Mouse (Mus musculus) liver, embryonic 14.5 days (tissue): ENCODE data around the gene Timp2. TPM values are rescaled to one million over a fixed set of nuclear protein-coding genes. Genes with fewer than 3 reads are reported as not detected.

Experiments used
- ATAC-seq: fragments of 200-750 bp; cut with Nextera tagmentation; 2 replicates; pipeline ENCODE4 v1.8.0; 2017; ENCODE audit warnings: moderate number of reproducible peaks, mild to moderate bottlenecking, moderate library complexity; ENCODE audit not compliant: insufficient read depth
- DNase-seq, 3 experiments: peaks; one replicate each; pipeline ENCODE4 v3.0.0-alpha.2; 2012 to 2013; ENCODE audit warnings: low read depth in 3 of 3, low spot score in 3 of 3
- H3K27ac ChIP-seq: fragments of 300-500 bp; sonication (generic); 2 replicates; pipeline ENCODE4 v1.5.1; 2014; ENCODE audit warnings: moderate library complexity, mild to moderate bottlenecking, control low read depth, inconsistent platforms
- H3K27me3 ChIP-seq: fragments of 300-500 bp; sonication (generic); 2 replicates; pipeline ENCODE4 v1.6.1; 2014; ENCODE audit warnings: mild to moderate bottlenecking, low read length, moderate library complexity; ENCODE audit not compliant: control insufficient read depth, insufficient read depth
- H3K36me3 ChIP-seq: fragments of 300-500 bp; sonication (generic); replicated peaks from 2 replicates; pipeline ENCODE4 v1.6.1; 2014; ENCODE audit warnings: low read depth; ENCODE audit not compliant: control insufficient read depth, insufficient read depth
- H3K4me1 ChIP-seq, 2 experiments: fragments of 200-500 bp in 1 of 2; fragments of 300-500 bp in 1 of 2; sonication (generic) in 1 of 2; replicated peaks; 2 replicates each; pipeline ENCODE4 v1.6.1; 2012 to 2014; ENCODE audit warnings: antibody characterized with exemption in 1 of 2, inconsistent platforms in 1 of 2, low read length in 1 of 2; ENCODE audit not compliant: control insufficient read depth in 2 of 2, insufficient read depth in 2 of 2
- H3K4me2 ChIP-seq: fragments of 300-500 bp; sonication (generic); 2 replicates; pipeline ENCODE4 v1.6.1; 2014; ENCODE audit warnings: low read depth, mild to moderate bottlenecking, control low read depth, moderate library complexity
- H3K4me3 ChIP-seq, 2 experiments: fragments of 200-500 bp in 1 of 2; fragments of 300-500 bp in 1 of 2; sonication (generic) in 1 of 2; 2 replicates each; pipeline ENCODE4 v1.5.1; 2012 to 2014; ENCODE audit warnings: low read depth in 2 of 2, low read length in 2 of 2, mild to moderate bottlenecking in 2 of 2, control low read depth in 1 of 2, inconsistent platforms in 1 of 2, moderate library complexity in 1 of 2; ENCODE audit not compliant: insufficient read depth in 1 of 2
- H3K9ac ChIP-seq: fragments of 300-500 bp; sonication (generic); replicated peaks from 2 replicates; pipeline ENCODE4 v1.6.1; 2014; ENCODE audit warnings: mild to moderate bottlenecking, control low read depth, moderate library complexity
- H3K9me3 ChIP-seq: fragments of 300-500 bp; sonication (generic); 2 replicates; pipeline ENCODE4 v1.6.1; 2016; ENCODE audit warnings: low read length, mixed read lengths; ENCODE audit not compliant: control insufficient read depth
- CTCF ChIP-seq: IDR thresholded peaks from 2 replicates; pipeline ENCODE4 v1.5.1; 2016; ENCODE audit warnings: antibody characterized with exemption, low read depth, control low read depth
- EP300 ChIP-seq: IDR thresholded peaks from 2 replicates; pipeline ENCODE4 v1.6.1; 2016; ENCODE audit warnings: antibody characterized with exemption, low read depth
- WGBS: fragments of 180-500 bp; shearing (Covaris S2); extraction: QIAGEN DNeasy Blood & Tissue Kit; methylation state at CpG from one replicate; pipeline ENCODE4 v1.1.7; 2014; ENCODE audit not compliant: insufficient replicate concordance; 5-methylcytosine and 5-hydroxymethylcytosine counted together
- polyA plus RNA-seq, 2 experiments: library from polyadenylated mRNA; depleted of rRNA in 1 of 2; stranded (reverse) in 1 of 2; unstranded in 1 of 2; fragments of >200 nt; fragmentation: Nextera tagmentation in 1 of 2; extraction: Ambion mirVana in 1 of 2; gene quantifications; 2 replicates each; pipeline versions ENCODE4 v1.2.1 to v1.2.3; 2012 to 2014

The Timp2 gene
- polyA plus RNA-seq, 2 experiments: 3.2 to 4.6 TPM

- ATAC-seq (no peak), DNase-seq (no peak)
- Histone ChIP-seq H3K4me2 (peak overlapping the region; percentile 28), H3K9me3 (no peaks in the 10 kb centered on the region), H3K4me1 (peaks cover 9 to 25% of the 10 kb centered on the region in 2 experiments), H3K27me3 (no peaks in the 10 kb centered on the region), H3K36me3 (no peaks in the 10 kb centered on the region; the same call in 1 of the 2 replicates), H3K27ac (no peak overlapping the region), H3K9ac (no peak overlapping the region), H3K4me3 (peak overlapping the region; percentile 1 to 34; a peak in 3 of 4 replicates)
- no peak for TF ChIP-seq EP300
- TF ChIP-seq CTCF: no peak
- WGBS: 58% methylated on average over 4 of the region's 4 CpGs
These were observed 45.7 kb upstream of the Timp2 start for GRCm38 (mm10) chr11:118401195-118401594.

GRCm38 (mm10) chr11:118400566-118400936 lies 45.0 kb upstream of the Timp2 start:
- no peaks in the 10 kb centered on the region for H3K9me3 ChIP-seq
- no peaks in the 10 kb centered on the region; the same call in 1 of the 2 replicates for H3K36me3 ChIP-seq
- H3K27ac ChIP-seq: no peak overlapping the region
- ATAC-seq (peak; percentile 10; the same call in 1 of the 2 replicates), DNase-seq (peak in 1 of 3 experiments; percentile 22)
- peak overlapping the region; percentile 28 for H3K4me2 ChIP-seq
- no peaks in the 10 kb centered on the region for H3K27me3 ChIP-seq
- 5% methylated on average over 6 of the region's 6 CpGs for WGBS
- H3K9ac ChIP-seq: no peak overlapping the region; the same call in 1 of the 2 replicates
- TF ChIP-seq EP300: no peak
- peaks cover 9 to 25% of the 10 kb centered on the region in 2 experiments for H3K4me1 ChIP-seq
- H3K4me3 ChIP-seq: no peak overlapping the region

- Histone ChIP-seq H3K4me2 (peak overlapping the region; percentile 28), H3K4me1 (peaks cover 9 to 25% of the 10 kb centered on the region in 2 experiments), H3K9me3 (no peaks in the 10 kb centered on the region), H3K36me3 (no peaks in the 10 kb centered on the region; the same call in 1 of the 2 replicates), H3K27ac (no peak overlapping the region), H3K9ac (no peak overlapping the region; the same call in 1 of the 2 replicates), H3K27me3 (no peaks in the 10 kb centered on the region), H3K4me3 (no peak overlapping the region)
- ATAC-seq (peak; percentile 55), DNase-seq (no peak)
- peak; percentile 71 for TF ChIP-seq EP300
- no peak for TF ChIP-seq CTCF
- WGBS: 13% methylated on average over 5 of the region's 5 CpGs
These were observed 44.5 kb upstream of the Timp2 start for GRCm38 (mm10) chr11:118399891-118400565.

GRCm38 (mm10) chr11:118397806-118398530 lies 42.4 kb upstream of the Timp2 start:
- no peak overlapping the region for H3K4me2 ChIP-seq
- no peak overlapping the region for H3K27ac ChIP-seq
- DNase-seq (no peak), ATAC-seq (no peak)
- 80% methylated on average over 26 of the region's 26 CpGs for WGBS
- H3K36me3 ChIP-seq: no peaks in the 10 kb centered on the region; the same call in 1 of the 2 replicates
- no peak for TF ChIP-seq EP300
- no peak for TF ChIP-seq CTCF
- H3K4me1 ChIP-seq: peaks cover 9 to 25% of the 10 kb centered on the region in 2 experiments
- no peak overlapping the region for H3K9ac ChIP-seq
- no peak overlapping the region for H3K4me3 ChIP-seq
- H3K9me3 ChIP-seq: no peaks in the 10 kb centered on the region
- H3K27me3 ChIP-seq: no peaks in the 10 kb centered on the region

GRCm38 (mm10) chr11:118394538-118394937 lies 39.0 kb upstream of the Timp2 start:
- Histone ChIP-seq H3K9me3 (no peaks in the 10 kb centered on the region), H3K4me3 (no peak overlapping the region), H3K27me3 (no peaks in the 10 kb centered on the region), H3K4me1 (peaks cover under 1 to 2% of the 10 kb centered on the region in 2 experiments), H3K27ac (no peak overlapping the region), H3K9ac (no peak overlapping the region), H3K4me2 (no peak overlapping the region), H3K36me3 (no peaks in the 10 kb centered on the region; the same call in 1 of the 2 replicates)
- ATAC-seq (no peak), DNase-seq (no peak)
- TF ChIP-seq CTCF (no peak), EP300 (no peak)
- 45% methylated on average over 6 of the region's 6 CpGs for WGBS
